Mouse (Mus musculus): ENCODE measurements at regions not wholly inside any gene's neighbourhood (a gene's known extent, or its start where the extent isn't known, plus 50 kb on each side); places are given as distances from the start of the nearest gene placed in this dataset.

DNA sequence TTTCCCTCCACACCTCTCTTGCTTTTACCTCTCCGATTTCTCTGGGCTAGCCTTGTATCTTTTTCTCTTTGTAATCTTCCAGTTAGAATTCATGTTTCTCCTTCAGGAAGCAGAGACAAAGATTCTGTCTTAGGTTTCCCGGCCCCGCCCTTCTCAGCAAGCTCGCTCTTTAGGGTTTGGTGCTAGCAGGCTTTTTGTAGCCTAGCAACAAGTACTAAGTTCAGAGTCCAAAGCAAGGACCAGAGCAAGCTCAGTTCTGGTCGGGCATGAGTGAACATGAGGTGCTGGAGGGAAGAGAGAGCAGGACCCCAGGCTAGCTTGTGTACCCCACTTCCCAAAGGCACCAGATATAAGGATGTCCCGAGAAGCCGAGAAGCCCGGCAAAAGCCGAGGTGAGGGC is 70.0 kb upstream of the 4931429L15Rik start:
- Histone ChIP-seq H3K9me3 (no peaks in the 10 kb centered on the region), H3K4me1 (peaks cover 13% of the 10 kb centered on the region), H3K27me3 (peaks cover 20% of the 10 kb centered on the region), H3K36me3 (no peaks in the 10 kb centered on the region), H3K4me2 (replicated peaks) (peak overlapping the region; percentile 55), H3K9ac (peak overlapping the region; percentile 40), H3K27ac (peak overlapping the region; percentile 63; the same call in 1 of the 2 replicates), H3K4me3 (peak overlapping the region; percentile 47)
- no peak for ATAC-seq (ENCODE audit: insufficient number of reproducible peaks, insufficient read depth, low FRiP score, low TSS enrichment)
- WGBS, result 9% methylated on average over 9 of the region's 9 CpGs

GRCm38 (mm10) chr9:46388677-46389676 is 69.2 kb upstream of the 4931429L15Rik start:
- Histone ChIP-seq H3K36me3 (no peaks in the 10 kb centered on the region), H3K9me3 (no peaks in the 10 kb centered on the region), H3K27ac (peak overlapping the region; percentile 63), H3K4me3 (peak overlapping the region; percentile 47), H3K9ac (peak overlapping the region; percentile 40), H3K4me1 (peaks cover 13% of the 10 kb centered on the region), H3K4me2 (replicated peaks) (peak overlapping the region; percentile 55), H3K27me3 (peaks cover 17% of the 10 kb centered on the region)
- peak; percentile 32; the same call in 1 of the 2 replicates for ATAC-seq (ENCODE audit: insufficient number of reproducible peaks, insufficient read depth, low FRiP score, low TSS enrichment)
- 24% methylated on average over 16 of the region's 17 CpGs for WGBS

DNA sequence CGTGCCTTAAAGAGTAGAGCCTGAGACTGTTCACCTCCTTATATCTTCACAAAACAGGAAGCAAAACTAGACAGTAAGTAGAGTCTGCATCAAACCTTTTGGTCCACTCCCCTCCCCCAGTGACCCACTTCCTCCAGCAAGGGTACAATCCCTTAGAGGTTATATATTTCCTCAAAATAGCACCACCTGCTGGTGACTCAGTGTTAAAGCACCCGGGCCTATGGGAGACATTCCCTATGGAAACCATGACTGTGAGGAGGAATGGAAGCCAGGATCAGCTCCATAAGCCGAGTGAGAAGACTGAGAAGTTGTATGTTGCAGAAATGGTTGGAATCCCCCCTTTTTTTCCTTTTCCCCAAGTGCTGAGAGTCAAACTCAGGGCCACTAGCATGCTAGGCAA is 66.5 kb upstream of the 4931429L15Rik start:
- peaks cover 7% of the 10 kb centered on the region for H3K27me3 ChIP-seq
- no peak overlapping the region for H3K9ac ChIP-seq
- H3K36me3 ChIP-seq, result no peaks in the 10 kb centered on the region
- H3K4me3 ChIP-seq, result no peak overlapping the region
- H3K4me2 ChIP-seq (replicated peaks), result no peak overlapping the region
- no peak for ATAC-seq (ENCODE audit: insufficient number of reproducible peaks, insufficient read depth, low FRiP score, low TSS enrichment)
- H3K27ac ChIP-seq, result no peak overlapping the region
- no peaks in the 10 kb centered on the region for H3K9me3 ChIP-seq
- WGBS, result 90% methylated on average over 3 of the region's 3 CpGs
- H3K4me1 ChIP-seq, result peaks cover 13% of the 10 kb centered on the region

- no peak for ATAC-seq (ENCODE audit: insufficient number of reproducible peaks, insufficient read depth, low FRiP score, low TSS enrichment)
- no peak overlapping the region for H3K4me2 ChIP-seq (replicated peaks)
- H3K9ac ChIP-seq, result no peak overlapping the region
- 14% methylated on average over 4 of the region's 4 CpGs for WGBS
- peaks cover 4% of the 10 kb centered on the region; the same call in 1 of the 2 replicates for H3K27me3 ChIP-seq
- no peak overlapping the region for H3K4me3 ChIP-seq
- 0 out of 2 replicates have a peak, but pooled peaks cover 5% of the 10 kb centered on the region for H3K4me1 ChIP-seq
- H3K36me3 ChIP-seq, result no peaks in the 10 kb centered on the region
- H3K9me3 ChIP-seq, result no peaks in the 10 kb centered on the region
- H3K27ac ChIP-seq, result no peak overlapping the region
Measured at GRCm38 (mm10) chr9:46381342-46381741, 61.6 kb upstream of the 4931429L15Rik start.

DNA sequence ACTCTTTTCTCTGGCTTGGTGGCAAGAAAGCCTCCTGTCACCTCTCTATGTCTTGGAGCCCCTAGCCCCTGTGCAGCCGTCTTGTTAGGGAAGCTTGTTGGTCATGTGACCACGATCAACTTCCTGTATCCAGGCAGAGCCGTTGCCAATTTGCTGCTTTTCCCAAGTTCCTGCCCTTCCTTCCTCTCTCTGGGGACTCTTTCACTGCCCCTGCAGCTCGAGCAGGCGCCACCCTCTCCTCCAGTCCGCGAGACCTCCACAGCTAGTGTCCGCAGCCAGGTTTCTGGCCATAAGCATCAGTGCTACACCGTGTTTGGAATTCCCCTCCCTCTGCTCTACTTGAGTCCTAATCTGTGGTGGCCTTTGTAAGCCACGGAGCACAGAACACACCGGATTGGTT is 59.7 kb upstream of the 4931429L15Rik start:
- Histone ChIP-seq H3K36me3 (no peaks in the 10 kb centered on the region), H3K9ac (no peak overlapping the region), H3K4me3 (no peak overlapping the region), H3K4me1 (0 out of 2 replicates have a peak, but pooled peaks cover 5% of the 10 kb centered on the region), H3K4me2 (replicated peaks) (no peak overlapping the region), H3K9me3 (no peaks in the 10 kb centered on the region), H3K27ac (no peak overlapping the region), H3K27me3 (peaks cover 4% of the 10 kb centered on the region; the same call in 1 of the 2 replicates)
- no peak for ATAC-seq (ENCODE audit: insufficient number of reproducible peaks, insufficient read depth, low FRiP score, low TSS enrichment)
- 59% methylated on average over 11 of the region's 11 CpGs for WGBS

DNA sequence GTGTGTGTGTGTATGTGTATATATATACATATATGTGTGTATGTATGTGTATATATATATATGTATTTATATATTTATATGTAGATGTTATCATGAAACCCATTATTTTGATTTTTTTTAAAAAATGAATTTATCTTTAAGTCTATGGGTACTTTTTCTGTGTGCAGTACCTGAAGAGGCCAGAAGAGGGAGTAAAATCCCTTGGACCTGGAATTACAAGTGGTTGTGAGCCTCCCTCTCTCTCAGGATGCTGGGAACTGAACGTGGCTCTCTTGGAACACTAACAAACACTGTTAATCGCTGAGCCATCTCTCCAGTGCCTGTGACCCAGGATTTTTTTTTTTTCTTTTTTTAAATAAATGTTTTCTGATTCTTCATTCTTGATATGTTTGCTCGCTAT is 58.6 kb upstream of the 4931429L15Rik start:
- 80% methylated on average over 3 of the region's 3 CpGs for WGBS
- no peak for ATAC-seq (ENCODE audit: insufficient number of reproducible peaks, insufficient read depth, low FRiP score, low TSS enrichment)
- H3K4me2 ChIP-seq (replicated peaks), result no peak overlapping the region
- no peaks in the 10 kb centered on the region for H3K9me3 ChIP-seq
- H3K9ac ChIP-seq, result no peak overlapping the region
- 0 out of 2 replicates have a peak, but pooled peaks cover 5% of the 10 kb centered on the region for H3K4me1 ChIP-seq
- H3K36me3 ChIP-seq, result no peaks in the 10 kb centered on the region
- no peak overlapping the region for H3K27ac ChIP-seq
- H3K27me3 ChIP-seq, result peaks cover 4% of the 10 kb centered on the region; the same call in 1 of the 2 replicates
- no peak overlapping the region for H3K4me3 ChIP-seq
